Mouse (Mus musculus) T-helper 17 cell (primary cell): ENCODE data around the gene Ly6g6f.

Experiments
- in situ Hi-C, 2 experiments: fragments of 300-600 bp; cut with MboI, MseI; formaldehyde crosslinking; loops; 1 replicate in 1 of 2; 2 replicates in 1 of 2; pipeline ENCODE4 v1.15.1; 2025; ENCODE audit warnings: high pct_unique_total_duplicates in 2 of 2

Gene Ly6g6f

DNA sequence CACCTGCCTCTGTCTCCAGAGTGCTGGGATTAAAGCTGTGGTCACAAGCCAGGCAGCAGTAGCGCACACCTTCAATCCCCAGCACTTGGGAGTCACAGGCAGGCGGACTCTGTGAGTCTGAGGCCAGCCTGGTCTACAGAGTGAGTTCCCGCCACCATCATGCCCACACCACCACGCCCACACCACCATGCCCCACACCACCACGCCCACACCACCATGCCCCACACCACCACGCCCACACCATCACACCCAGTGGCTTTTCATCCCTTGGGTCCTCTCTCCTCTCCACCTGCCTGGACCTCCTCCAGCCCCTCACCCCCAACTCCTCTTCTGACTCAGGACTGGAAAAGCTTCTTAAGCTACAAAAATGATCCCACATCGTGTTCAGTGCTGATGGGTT lies 53.5 kb downstream of the Ly6g6f start:
- in situ Hi-C loops, result no loop called here

DNA sequence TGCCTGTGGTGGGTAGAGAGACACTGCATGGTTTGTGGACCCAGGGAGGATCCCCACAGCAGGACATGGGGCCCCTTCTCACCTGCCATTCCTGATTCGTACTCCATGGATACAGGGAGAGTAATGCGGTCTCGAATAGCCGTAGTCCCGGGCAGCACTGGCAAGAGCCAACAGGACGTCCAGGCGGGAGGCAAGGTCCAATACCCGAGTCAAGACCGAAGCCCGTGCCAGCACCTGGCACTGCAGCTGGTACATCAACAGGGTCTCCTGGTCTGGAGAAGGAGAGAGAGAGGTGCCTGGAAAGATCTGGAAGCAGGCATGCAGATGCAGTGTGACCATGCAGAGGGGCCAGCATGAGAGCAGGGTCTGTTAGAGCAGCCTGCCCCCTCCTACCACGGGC lies 54.1 kb downstream of the Ly6g6f start:
- in situ Hi-C loops, result no loop called here
